ENCODE assay signal across 10 mouse cellular contexts in genomic region chr11:120256981-120257820, GRCm38 (mm10). TPM values are rescaled to one million over a fixed set of nuclear protein-coding genes. Genes with fewer than 3 reads are reported as not detected.
A peak's percentile ranks its signal among the peaks of the same experiment; 100 is the strongest.
DNase-seq lines count a peak whose midpoint lies in the region; ATAC-seq lines count a peak whose summit lies in the region.
"Had no signal": no experiment of that assay in that cellular context is flagged by ENCODE, and none has a peak within 500 bp of the region (broad histone marks: within the 10 kb centered on the region; RNA-seq: fewer than 3 reads in every experiment).

No protein-coding gene starts in this region.

- H3K4me3 ChIP-seq in forebrain, embryonic 14.5 days (ENCODE audit: low read depth, low read length), result no peak overlapping the region
- no peak overlapping the region for H3K4me3 ChIP-seq in forebrain, embryonic 16.5 days (replicated peaks; ENCODE audit: low read length)
- no peak overlapping the region for H3K4me3 ChIP-seq in limb, embryonic 12.5 days (replicated peaks)

- 66% methylated on average over 10 of the region's 10 CpGs for WGBS in forebrain, embryonic 14.5 days
- 52% methylated on average over 10 of the region's 10 CpGs for WGBS in forebrain, embryonic 16.5 days
- 82% methylated on average over 10 of the region's 10 CpGs for WGBS in limb, embryonic 12.5 days

- H3K36me3 ChIP-seq in forebrain, embryonic 14.5 days (ENCODE audit: control insufficient read depth, insufficient read depth, low read length), result 0 out of 2 replicates have a peak, but pooled peaks cover 4% of the 10 kb centered on the region
- H3K36me3 ChIP-seq in forebrain, embryonic 16.5 days (ENCODE audit: control insufficient read depth, insufficient read depth), result no peaks in the 10 kb centered on the region
- H3K36me3 ChIP-seq in limb, embryonic 12.5 days, result peaks cover 27% of the 10 kb centered on the region

- no peaks in the 10 kb centered on the region for H3K27me3 ChIP-seq in forebrain, embryonic 14.5 days (replicated peaks; ENCODE audit: control insufficient read depth, insufficient read depth, low read length)
- H3K27me3 ChIP-seq in forebrain, embryonic 16.5 days (replicated peaks; ENCODE audit: control insufficient read depth, insufficient read depth, low read length), result no peaks in the 10 kb centered on the region
- H3K27me3 ChIP-seq in limb, embryonic 12.5 days, result no peaks in the 10 kb centered on the region

- no peak for ATAC-seq in forebrain, embryonic 14.5 days
- no peak for ATAC-seq in forebrain, embryonic 16.5 days
- no peak for ATAC-seq in limb, embryonic 12.5 days (ENCODE audit: insufficient number of reproducible peaks, insufficient read depth, low FRiP score, low TSS enrichment, low read depth)
- no peak for ATAC-seq in activated CD4-positive, CD25-positive, alpha-beta regulatory T cell, adult 4 months

- peak; percentile 56 for DNase-seq in forebrain, embryonic 14.5 days (ENCODE audit: low spot score)
- peak; percentile 98 for DNase-seq in 3T3-L1 (ENCODE audit: low read depth, low spot score)
- DNase-seq in adrenal gland, postnatal 10 days, result peak; percentile 77
- no peak for DNase-seq in frontal cortex, postnatal 36 days (ENCODE audit: low spot score in 2 of 2)
- DNase-seq in right cerebral cortex, postnatal 14 days, result no peak
- DNase-seq: layer of hippocampus, adult 9-11 months had no signal

- no peak overlapping the region for H3K9ac ChIP-seq in forebrain, embryonic 14.5 days (ENCODE audit: low read length)
- no peak overlapping the region for H3K9ac ChIP-seq in forebrain, embryonic 16.5 days (replicated peaks; ENCODE audit: low read depth, low read length)
- H3K9ac ChIP-seq in limb, embryonic 12.5 days (replicated peaks), result no peak overlapping the region

- peaks cover 87% of the 10 kb centered on the region for H3K4me1 ChIP-seq in forebrain, embryonic 14.5 days (ENCODE audit: control insufficient read depth, insufficient read depth, low read length)
- H3K4me1 ChIP-seq in forebrain, embryonic 16.5 days (replicated peaks; ENCODE audit: control insufficient read depth, insufficient read depth, low read length), result peaks cover 97% of the 10 kb centered on the region
- peaks cover 100% of the 10 kb centered on the region for H3K4me1 ChIP-seq in limb, embryonic 12.5 days (replicated peaks)

- H3K9me3 ChIP-seq in forebrain, embryonic 14.5 days (replicated peaks; ENCODE audit: control insufficient read depth, low read length), result no peaks in the 10 kb centered on the region
- no peaks in the 10 kb centered on the region for H3K9me3 ChIP-seq in forebrain, embryonic 16.5 days (ENCODE audit: control insufficient read depth, low read length)
- H3K9me3 ChIP-seq in limb, embryonic 12.5 days, result no peaks in the 10 kb centered on the region

- no peak overlapping the region for H3K4me2 ChIP-seq in forebrain, embryonic 14.5 days (ENCODE audit: low read length)
- no peak overlapping the region for H3K4me2 ChIP-seq in forebrain, embryonic 16.5 days (ENCODE audit: low read length)
- 0 out of 2 replicates have a peak overlapping the region, but pooled peaks have one; percentile 2 for H3K4me2 ChIP-seq in limb, embryonic 12.5 days

- peak overlapping the region; percentile 21; the same call in 1 of the 2 replicates for H3K27ac ChIP-seq in forebrain, embryonic 14.5 days (ENCODE audit: low read depth, low read length)
- no peak overlapping the region for H3K27ac ChIP-seq in forebrain, embryonic 16.5 days (ENCODE audit: low read length)
- H3K27ac ChIP-seq in limb, embryonic 12.5 days, result no peak overlapping the region
- H3K27ac ChIP-seq: macrophage had no signal

RNA-seq across cellular contexts. Expression of gene Bahcc1, which starts 24.5 kb away (rescaled TPM):
- 12.6 and 14.5 TPM in 2 replicates for polyA plus RNA-seq in forebrain, embryonic 14.5 days (2014; fragmentation: Nextera tagmentation; extraction: Ambion mirVana)
- 14.5 and 14.8 TPM in 2 replicates for polyA plus RNA-seq in forebrain, embryonic 16.5 days (2015; fragmentation: Nextera tagmentation; extraction: Ambion mirVana)
- total RNA-seq in adrenal gland, postnatal 10 days (2021), result 10 to 100 TPM; 13.8 to 20.5 TPM
- 18.3 and 18.5 TPM in 2 replicates for polyA plus RNA-seq in limb, embryonic 12.5 days (2016; fragmentation: Nextera tagmentation; extraction: Ambion mirVana)
- polyA plus RNA-seq in activated CD4-positive, CD25-positive, alpha-beta regulatory T cell, adult 4 months (2017; shearing (Covaris generic)), result not detected

Comparison
In these comparisons a context has a peak if more than half of its experiments do, and no peak if none do; other contexts are left out.
1. DNase-seq: peak in forebrain, embryonic 14.5 days (single experiment), 3T3-L1 (single experiment) and adrenal gland, postnatal 10 days (single experiment); none in frontal cortex, postnatal 36 days (0 of 2) and right cerebral cortex, postnatal 14 days (single experiment).
2. RNA of gene Bahcc1, which starts 24.5 kb away (polyA plus RNA-seq): 18.3 to 18.5 TPM in limb, embryonic 12.5 days, 14.5 to 14.8 TPM in forebrain, embryonic 16.5 days and 12.6 to 14.5 TPM in forebrain, embryonic 14.5 days; not detected in activated CD4-positive, CD25-positive, alpha-beta regulatory T cell, adult 4 months; every median in the first group is over 10 times any median in the second.